Mouse (Mus musculus) cerebellum, postnatal 14 days (tissue): ENCODE measurements around the gene Tnfrsf25.

Experiments used
- DNase-seq, 2 experiments: peaks; one replicate each; pipeline ENCODE4 v3.0.0; 2021; ENCODE audit warnings: mixed read lengths in 2 of 2

The Tnfrsf25 gene

GRCm38 (mm10) chr4:152094233-152094632 is 21.5 kb upstream of the Tnfrsf25 start:
- no peak for DNase-seq

- peak; percentile 69 to 82 for DNase-seq
These were observed 19.5 kb upstream of the Tnfrsf25 start for GRCm38 (mm10) chr4:152095937-152096910.

GRCm38 (mm10) chr4:152096927-152097326 is 18.8 kb upstream of the Tnfrsf25 start:
- no peak for DNase-seq

- peak; percentile 46 to 58 for DNase-seq
These were observed 17.6 kb upstream of the Tnfrsf25 start for GRCm38 (mm10) chr4:152097911-152098799.

GRCm38 (mm10) chr4:152100541-152100940 is 15.2 kb upstream of the Tnfrsf25 start:
- no peak for DNase-seq

- no peak for DNase-seq
These were observed 14.6 kb upstream of the Tnfrsf25 start for GRCm38 (mm10) chr4:152101081-152101653.

GRCm38 (mm10) chr4:152101921-152102320 is 13.8 kb upstream of the Tnfrsf25 start:
- DNase-seq: no peak

GRCm38 (mm10) chr4:152103025-152103424 is 12.7 kb upstream of the Tnfrsf25 start:
- DNase-seq: peak; percentile 84 to 89

- DNase-seq: no peak
These were observed 9.0 kb upstream of the Tnfrsf25 start for GRCm38 (mm10) chr4:152106746-152107145.

GRCm38 (mm10) chr4:152107493-152107892 is 8.2 kb upstream of the Tnfrsf25 start:
- no peak for DNase-seq

GRCm38 (mm10) chr4:152107971-152108509 is 7.7 kb upstream of the Tnfrsf25 start:
- peak; percentile 43 to 55 for DNase-seq

GRCm38 (mm10) chr4:152108673-152109072 is 7.1 kb upstream of the Tnfrsf25 start:
- DNase-seq: no peak

GRCm38 (mm10) chr4:152109509-152109908 is 6.2 kb upstream of the Tnfrsf25 start:
- no peak for DNase-seq

- DNase-seq: no peak
These were observed 5.0 kb upstream of the Tnfrsf25 start for GRCm38 (mm10) chr4:152110689-152111088.

GRCm38 (mm10) chr4:152112329-152112728 is 3.4 kb upstream of the Tnfrsf25 start:
- no peak for DNase-seq

GRCm38 (mm10) chr4:152114080-152114479 is 1.7 kb upstream of the Tnfrsf25 start:
- DNase-seq: no peak

GRCm38 (mm10) chr4:152117538-152117937 is 1.8 kb downstream of the Tnfrsf25 start:
- DNase-seq: no peak

- peak; percentile 50 to 71 for DNase-seq
These were observed 3.9 kb downstream of the Tnfrsf25 start for GRCm38 (mm10) chr4:152119396-152120292.

- DNase-seq: no peak
These were observed 4.8 kb downstream of the Tnfrsf25 start for GRCm38 (mm10) chr4:152120311-152121182.

- DNase-seq: no peak
These were observed 5.4 kb downstream of the Tnfrsf25 start for GRCm38 (mm10) chr4:152121183-152121505.
